Mouse (Mus musculus) myocyte (in vitro differentiated cells): ENCODE results near the gene Mta3. TPM values are rescaled to one million over a fixed set of nuclear protein-coding genes. Genes with fewer than 3 reads are reported as not detected.

Source experiments
- H3K27me3 ChIP-seq: one replicate; pipeline ENCODE4 v1.6.1; 2011; ENCODE audit not compliant: control insufficient read depth, insufficient read depth, insufficient read length
- H3K36me3 ChIP-seq: one replicate; pipeline ENCODE4 v1.6.1; 2011; ENCODE audit not compliant: control insufficient read depth, insufficient read depth
- H3K4me2 ChIP-seq: one replicate; pipeline ENCODE4 v1.6.1; 2011; ENCODE audit warnings: low read depth, control low read depth
- H3K4me3 ChIP-seq: one replicate; pipeline ENCODE4 v1.5.1; 2011; ENCODE audit warnings: mild to moderate bottlenecking, control low read depth, moderate library complexity
- H3K79me2 ChIP-seq: one replicate; pipeline ENCODE4 v1.6.1; 2011; ENCODE audit not compliant: control insufficient read depth, insufficient read depth
- H3ac ChIP-seq: one replicate; pipeline ENCODE4 v1.6.1; 2011; ENCODE audit not compliant: control insufficient read depth, insufficient read length
- CEBPB ChIP-seq: IDR thresholded peaks from 2 replicates; pipeline ENCODE4 v1.6.1; 2011; ENCODE audit warnings: mild to moderate bottlenecking, moderate library complexity; ENCODE audit not compliant: poor library complexity, insufficient read depth, severe bottlenecking
- E2F4 ChIP-seq: IDR thresholded peaks from one replicate; pipeline ENCODE4 v1.6.1; 2011; ENCODE audit warnings: mild to moderate bottlenecking, control low read depth, moderate library complexity; ENCODE audit not compliant: insufficient read depth
- MAX ChIP-seq: IDR thresholded peaks from one replicate; pipeline ENCODE4 v1.6.1; 2011; ENCODE audit warnings: low read depth, mild to moderate bottlenecking, control low read depth
- MYOD1 ChIP-seq, 3 experiments: IDR thresholded peaks; one replicate each; pipeline ENCODE4 v1.6.1; 2011; ENCODE audit warnings: control low read depth in 2 of 3, low read depth in 2 of 3, mild to moderate bottlenecking in 2 of 3, moderate library complexity in 1 of 3; ENCODE audit not compliant: insufficient read length in 2 of 3, control insufficient read depth in 1 of 3
- MYOG ChIP-seq, 3 experiments: IDR thresholded peaks; one replicate each; pipeline ENCODE4 v1.6.1; 2011; ENCODE audit warnings: control low read depth in 2 of 3, low read depth in 2 of 3, mild to moderate bottlenecking in 2 of 3; ENCODE audit not compliant: insufficient read length in 2 of 3, control insufficient read depth in 1 of 3, insufficient read depth in 1 of 3
- POLR2A ChIP-seq: IDR thresholded peaks from one replicate; pipeline ENCODE4 v1.6.1; 2011; ENCODE audit warnings: low read depth, mild to moderate bottlenecking, control low read depth, moderate library complexity; ENCODE audit not compliant: insufficient read length
- POLR2AphosphoS2 ChIP-seq: IDR thresholded peaks from one replicate; pipeline ENCODE4 v1.6.1; 2011; ENCODE audit warnings: low read depth, control low read depth; ENCODE audit not compliant: insufficient read length
- REST ChIP-seq: IDR thresholded peaks from one replicate; pipeline ENCODE4 v1.6.1; 2011; ENCODE audit warnings: mild to moderate bottlenecking, control low read depth, moderate library complexity; ENCODE audit not compliant: insufficient read depth, insufficient read length
- SRF ChIP-seq: IDR thresholded peaks from one replicate; pipeline ENCODE4 v1.6.1; 2011; ENCODE audit warnings: low read depth; ENCODE audit not compliant: control insufficient read depth, insufficient read length
- TCF12 ChIP-seq: IDR thresholded peaks from one replicate; pipeline ENCODE4 v1.6.1; 2011; ENCODE audit warnings: mild to moderate bottlenecking, control low read depth; ENCODE audit not compliant: poor library complexity, insufficient read depth, severe bottlenecking
- TCF3 ChIP-seq: IDR thresholded peaks from one replicate; pipeline ENCODE4 v1.6.1; 2011; ENCODE audit warnings: low read depth, control low read depth; ENCODE audit not compliant: insufficient read length
- USF1 ChIP-seq: IDR thresholded peaks from one replicate; pipeline ENCODE4 v1.6.1; 2011; ENCODE audit warnings: low read depth, mild to moderate bottlenecking, control low read depth, moderate library complexity
- polyA plus RNA-seq: library from polyadenylated mRNA; unstranded; fragments of >200 nt; fragmentation: generic; extraction: Trizol; gene quantifications from one replicate; pipeline ENCODE4 v1.2.1, GENCODE M21; 2012; ENCODE audit warnings: missing spikeins

Gene Mta3
- polyA plus RNA-seq, 1 experiment: 30.6 TPM

DNA sequence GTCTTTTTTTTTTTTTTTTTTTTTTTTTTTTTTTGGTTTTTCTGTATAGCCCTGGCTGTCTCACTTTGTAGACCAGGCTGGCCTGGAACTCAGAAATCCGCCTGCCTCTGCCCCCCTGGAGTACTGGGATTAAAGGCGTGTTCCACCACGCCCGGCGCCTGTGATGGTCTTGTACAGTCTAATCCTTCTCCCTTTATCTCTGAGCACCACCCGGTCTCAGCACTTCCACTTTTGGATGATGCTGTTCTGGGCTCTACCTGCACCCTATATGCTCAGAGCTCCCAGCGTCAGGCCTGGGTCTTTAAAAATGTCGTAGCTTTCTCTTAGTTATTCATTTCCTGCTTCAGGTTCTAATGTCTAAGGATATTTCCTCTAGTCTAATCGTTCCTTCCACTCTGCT is 30.7 kb downstream of the Mta3 start:
- no peaks in the 10 kb centered on the region for H3K79me2 ChIP-seq
- H3K36me3 ChIP-seq: peaks cover 7% of the 10 kb centered on the region
- TF ChIP-seq MYOG (IDR thresholded peaks at IDR 0.05; ENCODE audit: control insufficient read depth in 1 of 3, insufficient read depth in 1 of 3, insufficient read length in 2 of 3, low read depth in 2 of 3): no peak
- no peak for TF ChIP-seq MYOD1 (IDR thresholded peaks at IDR 0.05; ENCODE audit: control insufficient read depth in 1 of 3, insufficient read length in 2 of 3, low read depth in 2 of 3)
- TF ChIP-seq POLR2AphosphoS2: no peak
- no peak for TF ChIP-seq TCF12
- TF ChIP-seq USF1: no peak
- TF ChIP-seq TCF3: no peak
- no peak for TF ChIP-seq POLR2A
- TF ChIP-seq CEBPB: no peak
- no peak for TF ChIP-seq REST
- TF ChIP-seq E2F4: no peak
- TF ChIP-seq MAX: no peak
- no peak for TF ChIP-seq SRF
- no peak overlapping the region for H3K4me2 ChIP-seq
- no peaks in the 10 kb centered on the region for H3K27me3 ChIP-seq
- H3K4me3 ChIP-seq: no peak overlapping the region
- no peak overlapping the region for H3ac ChIP-seq

DNA sequence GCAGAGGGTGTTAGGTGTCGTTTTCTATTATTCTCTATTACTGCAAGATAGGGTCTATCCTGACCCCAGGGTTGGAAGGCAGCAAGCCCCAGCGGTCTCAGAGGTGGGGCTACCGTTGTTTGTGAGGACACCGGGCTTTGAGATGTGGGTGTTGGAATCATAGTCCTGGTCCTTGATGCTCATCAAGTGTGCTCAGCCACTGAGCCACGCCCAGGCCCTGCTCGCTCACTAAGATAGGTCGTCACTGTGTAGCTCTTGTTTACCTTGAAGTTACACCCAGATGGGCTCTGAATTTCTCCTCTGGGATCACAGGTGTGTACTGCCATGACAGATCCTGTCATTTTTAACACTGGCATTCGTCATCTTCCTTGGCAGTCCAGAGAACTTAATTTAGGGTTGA is 31.8 kb downstream of the Mta3 start:
- H3K27me3 ChIP-seq: no peaks in the 10 kb centered on the region

DNA sequence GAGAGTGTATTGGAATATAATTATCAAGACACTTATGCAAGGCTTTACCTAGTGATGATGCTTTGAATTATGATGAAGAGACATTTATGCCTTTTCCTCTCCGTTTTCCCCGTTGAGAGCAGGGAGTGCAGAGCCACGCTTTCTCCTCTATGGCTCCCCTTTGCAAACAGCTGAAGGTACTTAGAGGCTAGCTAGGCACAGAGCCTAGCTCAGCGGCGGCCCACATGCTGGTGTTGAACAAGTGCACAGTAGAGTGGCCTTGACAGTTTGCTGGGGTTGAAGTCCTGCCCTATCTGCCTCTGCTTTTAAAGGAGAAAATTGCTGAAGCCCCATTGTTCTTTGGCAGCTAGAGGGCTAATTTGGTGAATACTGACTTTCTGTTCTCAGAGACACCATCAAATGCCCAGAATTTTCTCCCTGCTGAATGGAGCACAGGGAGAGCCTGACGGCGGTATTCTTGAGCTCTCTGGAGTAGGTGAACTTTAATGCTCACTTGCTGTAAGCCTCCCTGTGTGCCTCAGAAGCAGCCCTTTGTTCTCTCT is 34.2 kb downstream of the Mta3 start:
- no peaks in the 10 kb centered on the region for H3K79me2 ChIP-seq
- no peak overlapping the region for H3ac ChIP-seq
- TF ChIP-seq POLR2AphosphoS2 (no peak), MYOD1 (IDR thresholded peaks at IDR 0.05; ENCODE audit: control insufficient read depth in 1 of 3, insufficient read length in 2 of 3, low read depth in 2 of 3) (no peak), TCF3 (no peak), POLR2A (no peak), CEBPB (no peak), TCF12 (no peak), USF1 (no peak), SRF (no peak), E2F4 (no peak), MYOG (IDR thresholded peaks at IDR 0.05; ENCODE audit: control insufficient read depth in 1 of 3, insufficient read depth in 1 of 3, insufficient read length in 2 of 3, low read depth in 2 of 3) (no peak), MAX (no peak), REST (no peak)
- H3K36me3 ChIP-seq: peaks cover 7% of the 10 kb centered on the region
- no peak overlapping the region for H3K4me2 ChIP-seq
- no peaks in the 10 kb centered on the region for H3K27me3 ChIP-seq
- no peak overlapping the region for H3K4me3 ChIP-seq

More for the DNA sequence above, 31.8 kb downstream of the Mta3 start:
- Histone ChIP-seq H3K79me2 (no peaks in the 10 kb centered on the region), H3K36me3 (peaks cover 7% of the 10 kb centered on the region), H3K4me2 (no peak overlapping the region), H3K4me3 (no peak overlapping the region), H3ac (no peak overlapping the region)
- TF ChIP-seq CEBPB (no peak), TCF12 (no peak), MYOD1 (IDR thresholded peaks at IDR 0.05; ENCODE audit: control insufficient read depth in 1 of 3, insufficient read length in 2 of 3, low read depth in 2 of 3) (no peak), POLR2AphosphoS2 (no peak), E2F4 (no peak), SRF (no peak), MAX (no peak), USF1 (no peak), MYOG (IDR thresholded peaks at IDR 0.05; ENCODE audit: control insufficient read depth in 1 of 3, insufficient read depth in 1 of 3, insufficient read length in 2 of 3, low read depth in 2 of 3) (no peak), REST (no peak)

DNA sequence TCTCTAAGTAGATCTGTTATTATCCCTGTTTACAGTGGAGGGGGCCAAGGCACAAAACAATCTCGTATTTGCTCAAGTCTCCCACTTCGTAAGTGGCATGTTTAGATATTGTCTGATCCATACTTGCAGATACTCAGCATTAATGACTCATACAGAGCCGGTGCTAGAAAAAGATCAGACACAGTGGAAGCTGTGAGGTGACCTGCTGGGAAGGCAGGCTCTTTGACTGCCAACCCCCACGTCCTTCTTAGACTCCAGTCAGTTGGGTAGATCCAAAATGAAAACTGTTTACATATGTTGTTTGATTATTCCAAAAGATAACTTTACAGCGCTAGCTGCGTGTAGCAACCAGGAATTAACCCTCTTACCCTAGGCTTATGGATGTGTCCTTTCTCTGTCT is 35.3 kb downstream of the Mta3 start:
- no peak overlapping the region for H3K4me2 ChIP-seq
- no peak overlapping the region for H3ac ChIP-seq
- H3K79me2 ChIP-seq: no peaks in the 10 kb centered on the region
- no peak for TF ChIP-seq CEBPB
- no peak for TF ChIP-seq MYOG (IDR thresholded peaks at IDR 0.05; ENCODE audit: control insufficient read depth in 1 of 3, insufficient read depth in 1 of 3, insufficient read length in 2 of 3, low read depth in 2 of 3)
- no peak for TF ChIP-seq TCF3
- peaks cover 7% of the 10 kb centered on the region for H3K36me3 ChIP-seq
- no peak overlapping the region for H3K4me3 ChIP-seq
- no peaks in the 10 kb centered on the region for H3K27me3 ChIP-seq

DNA sequence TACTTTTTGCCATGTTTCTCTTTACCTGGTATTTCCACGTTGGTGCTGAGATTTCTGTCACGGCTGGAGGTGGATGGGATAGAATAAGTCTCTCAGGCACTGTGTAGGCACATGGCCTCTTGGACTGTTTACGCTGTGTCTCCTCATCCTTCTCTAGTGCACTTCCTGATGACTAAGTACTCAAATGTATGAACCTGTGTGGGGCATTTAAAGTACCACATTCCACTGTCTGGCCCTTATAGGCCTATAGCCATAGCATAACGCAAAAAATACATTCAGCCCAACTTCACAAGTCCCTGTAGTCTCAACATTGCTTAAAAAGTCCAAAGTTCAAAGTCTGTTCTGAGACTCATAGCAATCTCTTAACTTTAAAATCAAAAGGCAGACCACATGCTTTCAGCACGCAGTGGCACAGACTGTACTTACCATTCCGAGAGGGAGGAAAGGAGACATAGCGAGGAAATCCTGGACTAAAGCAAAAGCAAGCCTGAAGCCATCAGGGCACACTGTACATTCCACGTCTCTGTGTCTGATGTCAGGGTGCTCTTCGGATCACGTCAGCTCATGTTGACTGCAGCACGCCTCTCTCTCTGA is 38.4 kb downstream of the Mta3 start:
- no peak for TF ChIP-seq USF1
- no peak for TF ChIP-seq REST
- TF ChIP-seq POLR2AphosphoS2: no peak
- no peak for TF ChIP-seq MAX
- no peak for TF ChIP-seq CEBPB
- no peak for TF ChIP-seq SRF
- TF ChIP-seq MYOG (IDR thresholded peaks at IDR 0.05; ENCODE audit: control insufficient read depth in 1 of 3, insufficient read depth in 1 of 3, insufficient read length in 2 of 3, low read depth in 2 of 3): no peak
- no peak for TF ChIP-seq TCF12
- TF ChIP-seq E2F4: no peak
- no peak for TF ChIP-seq TCF3
- TF ChIP-seq MYOD1 (IDR thresholded peaks at IDR 0.05; ENCODE audit: control insufficient read depth in 1 of 3, insufficient read length in 2 of 3, low read depth in 2 of 3): no peak
- TF ChIP-seq POLR2A: no peak
- Histone ChIP-seq H3K79me2 (no peaks in the 10 kb centered on the region), H3K27me3 (no peaks in the 10 kb centered on the region), H3K4me2 (no peak overlapping the region), H3K36me3 (peaks cover under 1% of the 10 kb centered on the region), H3K4me3 (no peak overlapping the region), H3ac (no peak overlapping the region)
